Mouse (Mus musculus): ENCODE measurements around the gene Gm6760. TPM values are rescaled to one million over a fixed set of nuclear protein-coding genes. Genes with fewer than 3 reads are reported as not detected.

The Gm6760 gene
- total RNA-seq (2021), result not detected
- long read RNA-seq, experiment 1, result 0 reads
- long read RNA-seq, experiment 2, result 0 reads

DNA sequence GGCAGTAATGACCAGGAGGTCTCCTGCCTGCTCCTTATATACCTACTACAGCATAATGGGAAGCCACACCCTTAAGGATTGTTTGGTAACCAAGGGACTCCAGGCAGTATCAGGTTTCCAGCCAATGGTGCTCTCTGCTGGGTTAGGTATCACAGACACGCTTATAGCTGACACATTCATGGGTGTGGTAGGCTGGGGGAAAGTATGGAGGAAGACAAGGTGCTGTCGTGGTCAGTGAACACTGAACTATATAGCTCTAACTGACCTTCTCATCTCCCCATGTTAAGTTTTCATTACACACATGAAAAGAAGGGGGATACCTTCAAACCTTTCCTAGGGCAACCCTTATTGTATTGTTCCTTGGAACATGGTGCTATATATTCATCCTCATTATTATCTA is at the start of gene Gm6760:
Gene Gm6760, minus strand, starts transcription at position 101 of the 400 bp plus-strand sequence.
- no peak for DNase-seq (ENCODE audit: low spot score in 2 of 2)

DNA sequence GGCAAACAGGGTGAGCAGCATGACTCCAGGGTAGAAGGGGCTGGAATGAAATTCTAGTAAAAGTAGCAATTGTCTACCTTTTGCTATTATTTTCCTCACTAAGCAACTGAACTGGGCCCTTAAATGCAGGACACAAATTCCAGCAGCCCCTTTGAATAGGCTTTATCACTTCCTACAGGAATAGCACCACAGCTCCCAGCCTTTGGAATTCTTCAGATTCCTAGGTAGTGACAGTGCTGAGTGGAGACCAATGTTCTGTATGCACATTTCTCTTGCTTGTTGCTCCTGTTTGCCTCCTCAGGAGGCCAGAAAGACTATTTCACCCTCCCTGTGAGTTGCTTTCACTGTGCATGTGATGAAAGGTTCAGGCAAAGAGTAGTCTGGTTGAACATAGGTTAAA is 29.2 kb upstream of the Gm6760 start:
- no peak for DNase-seq (ENCODE audit: low spot score in 2 of 2)

DNA sequence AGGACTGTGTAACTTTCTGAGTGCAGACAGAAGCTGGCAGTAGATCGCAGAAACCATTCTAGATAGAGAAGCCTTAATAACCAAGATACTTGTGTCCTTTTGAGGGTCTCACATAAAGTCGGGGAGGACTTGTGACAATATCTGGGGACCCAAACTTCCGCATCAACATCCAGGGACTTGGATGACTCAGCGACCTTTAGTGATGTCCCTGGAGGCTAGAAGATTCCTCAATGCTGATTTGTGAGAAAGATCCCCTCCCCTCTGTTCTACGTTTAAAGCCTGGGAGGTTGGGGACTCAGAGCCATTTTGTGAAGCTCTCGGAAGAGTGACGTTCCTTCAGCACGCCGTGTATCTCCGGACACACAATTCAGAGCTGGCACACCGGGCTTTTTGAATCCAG is 21.2 kb upstream of the Gm6760 start, which contains the start of gene 3830417A13Rik:
Gene 3830417A13Rik, plus strand, starts transcription at position 301 of the 400 bp plus-strand sequence.
- DNase-seq (ENCODE audit: low spot score in 2 of 2), result no peak

Other genes starting within 250 kb of the Gm6760 start
- gene 3830417A13Rik, start 21.4 kb upstream of the Gm6760 start, total RNA-seq (2021), result not detected
- gene Slitrk4, start 124.8 kb upstream of the Gm6760 start, total RNA-seq (2021), result 1 to 10 TPM in 1 of 2 experiments, under 1 TPM in 1; 0.95 to 2.1 TPM

Data from adrenal gland, postnatal 4 days (tissue).